Mouse (Mus musculus): ENCODE results near the gene Prickle2. TPM values are rescaled to one million over a fixed set of nuclear protein-coding genes. Genes with fewer than 3 reads are reported as not detected.

Gene Prickle2
- polyA plus RNA-seq, 1 experiment from 2014 or later: 5.0 TPM

GRCm38 (mm10) chr6:92517002-92517401 lies 189.0 kb downstream of the Prickle2 start:
- ATAC-seq (ENCODE audit: insufficient number of reproducible peaks, low FRiP score, low TSS enrichment, low read depth): no peak
- Histone ChIP-seq H3K27ac (replicated peaks; ENCODE audit: low read depth, low read length) (no peak overlapping the region), H3K9me3 (ENCODE audit: control insufficient read depth, low read length) (no peaks in the 10 kb centered on the region), H3K4me2 (ENCODE audit: low read depth, severe bottlenecking) (no peak overlapping the region), H3K9ac (ENCODE audit: low read length) (no peak overlapping the region), H3K27me3 (ENCODE audit: control insufficient read depth, insufficient read depth, low read length) (no peaks in the 10 kb centered on the region), H3K36me3 (ENCODE audit: control insufficient read depth, insufficient read depth, low read length) (no peaks in the 10 kb centered on the region), H3K4me1 (ENCODE audit: control insufficient read depth, insufficient read depth, low read length) (no peaks in the 10 kb centered on the region), H3K4me3 (ENCODE audit: low read depth, low read length) (no peak overlapping the region)
- no peak for DNase-seq (ENCODE audit: low spot score)
- 53% methylated on average over 2 of the region's 2 CpGs for WGBS

DNA sequence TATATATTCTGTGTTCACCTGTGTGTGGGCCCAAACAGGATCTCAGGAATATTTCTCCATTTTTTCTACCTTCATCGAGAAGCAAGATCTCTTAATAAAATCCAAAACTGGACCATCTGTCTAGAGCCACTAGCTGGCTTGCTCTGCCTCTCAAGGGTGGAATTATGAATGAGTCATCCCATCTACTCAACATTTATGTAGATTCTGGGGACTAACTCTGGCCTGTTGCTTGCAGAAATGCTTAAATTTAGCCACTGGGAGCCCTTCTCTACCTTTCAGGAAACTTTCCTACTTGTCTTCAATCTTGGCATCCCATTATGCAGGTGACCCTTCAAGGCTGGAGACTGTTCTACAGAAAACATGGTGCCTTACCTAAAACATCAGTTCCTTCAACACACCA lies 194.0 kb downstream of the Prickle2 start:
- ATAC-seq (ENCODE audit: insufficient number of reproducible peaks, low FRiP score, low TSS enrichment, low read depth) (no peak), DNase-seq (ENCODE audit: low spot score) (no peak)
- Histone ChIP-seq H3K27me3 (ENCODE audit: control insufficient read depth, insufficient read depth, low read length) (no peaks in the 10 kb centered on the region), H3K27ac (replicated peaks; ENCODE audit: low read depth, low read length) (no peak overlapping the region), H3K4me3 (ENCODE audit: low read depth, low read length) (no peak overlapping the region), H3K36me3 (ENCODE audit: control insufficient read depth, insufficient read depth, low read length) (no peaks in the 10 kb centered on the region), H3K9me3 (ENCODE audit: control insufficient read depth, low read length) (no peaks in the 10 kb centered on the region), H3K4me2 (ENCODE audit: low read depth, severe bottlenecking) (no peak overlapping the region), H3K4me1 (ENCODE audit: control insufficient read depth, insufficient read depth, low read length) (no peaks in the 10 kb centered on the region), H3K9ac (ENCODE audit: low read length) (no peak overlapping the region)
- WGBS: 91% methylated on average over 1 of the region's 1 CpGs

DNA sequence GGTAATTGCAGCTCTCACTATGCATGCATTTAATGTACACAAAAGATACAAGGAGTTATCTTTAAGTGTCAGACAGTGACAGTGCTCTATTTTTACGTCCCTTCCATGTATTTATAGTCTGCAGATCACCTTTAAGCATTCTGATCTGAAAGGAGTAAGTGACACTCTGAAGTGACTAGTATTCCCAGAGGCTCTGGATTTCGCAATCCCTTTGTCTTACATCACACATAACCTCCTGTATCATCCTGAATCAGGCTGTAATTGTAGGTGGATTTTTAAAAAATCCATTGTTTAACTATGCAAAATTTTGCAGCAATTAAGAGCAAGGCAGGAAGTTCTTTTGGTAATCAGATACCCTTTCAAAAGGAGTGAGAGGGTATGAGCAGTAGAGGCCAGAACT lies 196.2 kb downstream of the Prickle2 start:
- H3K27me3 ChIP-seq (ENCODE audit: control insufficient read depth, insufficient read depth, low read length): no peaks in the 10 kb centered on the region
- ATAC-seq (ENCODE audit: insufficient number of reproducible peaks, low FRiP score, low TSS enrichment, low read depth) (no peak), DNase-seq (ENCODE audit: low spot score) (no peak)
- no peaks in the 10 kb centered on the region for H3K9me3 ChIP-seq (ENCODE audit: control insufficient read depth, low read length)
- H3K27ac ChIP-seq (replicated peaks; ENCODE audit: low read depth, low read length): no peak overlapping the region
- 47% methylated on average over 2 of the region's 2 CpGs for WGBS
- H3K9ac ChIP-seq (ENCODE audit: low read length): no peak overlapping the region
- no peak overlapping the region for H3K4me3 ChIP-seq (ENCODE audit: low read depth, low read length)
- no peaks in the 10 kb centered on the region for H3K36me3 ChIP-seq (ENCODE audit: control insufficient read depth, insufficient read depth, low read length)
- H3K4me1 ChIP-seq (ENCODE audit: control insufficient read depth, insufficient read depth, low read length): no peaks in the 10 kb centered on the region
- H3K4me2 ChIP-seq (ENCODE audit: low read depth, severe bottlenecking): no peak overlapping the region

DNA sequence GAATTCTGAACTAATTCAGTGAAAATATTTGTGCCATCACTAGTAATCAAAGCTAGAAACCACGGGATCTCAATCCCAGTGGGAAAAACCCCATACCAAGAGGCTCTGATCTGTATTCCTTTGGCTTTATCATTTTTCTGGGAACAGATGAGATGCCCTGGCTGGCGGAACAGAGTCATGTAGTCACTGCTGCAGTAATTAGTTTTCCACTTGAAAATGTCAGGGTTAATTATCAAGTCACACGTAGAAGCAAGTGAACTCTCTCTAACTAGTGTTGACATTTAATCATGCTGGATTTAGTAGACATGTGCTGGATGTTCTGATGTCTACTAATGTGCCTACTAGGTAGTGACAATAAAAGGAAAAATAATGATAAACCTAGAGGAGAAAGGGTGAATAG lies 199.7 kb downstream of the Prickle2 start:
- WGBS: 74% methylated on average over 3 of the region's 3 CpGs

GRCm38 (mm10) chr6:92499449-92499848 lies 206.5 kb downstream of the Prickle2 start:
- 65% methylated on average over 4 of the region's 4 CpGs for WGBS
- H3K9ac ChIP-seq (ENCODE audit: low read length): no peak overlapping the region
- DNase-seq (ENCODE audit: low spot score): no peak

More for the DNA sequence above, 199.7 kb downstream of the Prickle2 start:
- Histone ChIP-seq H3K9me3 (ENCODE audit: control insufficient read depth, low read length) (no peaks in the 10 kb centered on the region), H3K4me1 (ENCODE audit: control insufficient read depth, insufficient read depth, low read length) (no peaks in the 10 kb centered on the region), H3K27me3 (ENCODE audit: control insufficient read depth, insufficient read depth, low read length) (no peaks in the 10 kb centered on the region), H3K4me3 (ENCODE audit: low read depth, low read length) (no peak overlapping the region), H3K27ac (replicated peaks; ENCODE audit: low read depth, low read length) (no peak overlapping the region), H3K36me3 (ENCODE audit: control insufficient read depth, insufficient read depth, low read length) (no peaks in the 10 kb centered on the region), H3K9ac (ENCODE audit: low read length) (no peak overlapping the region), H3K4me2 (ENCODE audit: low read depth, severe bottlenecking) (no peak overlapping the region)
- no peak for DNase-seq (ENCODE audit: low spot score)
- ATAC-seq (ENCODE audit: insufficient number of reproducible peaks, low FRiP score, low TSS enrichment, low read depth): no peak

GRCm38 (mm10) chr6:92498574-92498973 lies 207.4 kb downstream of the Prickle2 start:
- Histone ChIP-seq H3K9ac (ENCODE audit: low read length) (no peak overlapping the region), H3K27me3 (ENCODE audit: control insufficient read depth, insufficient read depth, low read length) (no peaks in the 10 kb centered on the region), H3K27ac (replicated peaks; ENCODE audit: low read depth, low read length) (no peak overlapping the region), H3K9me3 (ENCODE audit: control insufficient read depth, low read length) (no peaks in the 10 kb centered on the region), H3K36me3 (ENCODE audit: control insufficient read depth, insufficient read depth, low read length) (no peaks in the 10 kb centered on the region), H3K4me2 (ENCODE audit: low read depth, severe bottlenecking) (no peak overlapping the region), H3K4me1 (ENCODE audit: control insufficient read depth, insufficient read depth, low read length) (no peaks in the 10 kb centered on the region), H3K4me3 (ENCODE audit: low read depth, low read length) (no peak overlapping the region)
- no peak for ATAC-seq (ENCODE audit: insufficient number of reproducible peaks, low FRiP score, low TSS enrichment, low read depth)
- 67% methylated on average over 6 of the region's 6 CpGs for WGBS
- DNase-seq (ENCODE audit: low spot score): no peak

More at GRCm38 (mm10) chr6:92499449-92499848, 206.5 kb downstream of the Prickle2 start:
- no peak overlapping the region for H3K4me3 ChIP-seq (ENCODE audit: low read depth, low read length)
- ATAC-seq (ENCODE audit: insufficient number of reproducible peaks, low FRiP score, low TSS enrichment, low read depth): no peak
- no peak overlapping the region for H3K4me2 ChIP-seq (ENCODE audit: low read depth, severe bottlenecking)
- H3K36me3 ChIP-seq (ENCODE audit: control insufficient read depth, insufficient read depth, low read length): no peaks in the 10 kb centered on the region
- no peaks in the 10 kb centered on the region for H3K4me1 ChIP-seq (ENCODE audit: control insufficient read depth, insufficient read depth, low read length)
- H3K9me3 ChIP-seq (ENCODE audit: control insufficient read depth, low read length): no peaks in the 10 kb centered on the region
- no peak overlapping the region for H3K27ac ChIP-seq (replicated peaks; ENCODE audit: low read depth, low read length)
- no peaks in the 10 kb centered on the region for H3K27me3 ChIP-seq (ENCODE audit: control insufficient read depth, insufficient read depth, low read length)

GRCm38 (mm10) chr6:92497279-92497678 lies 208.7 kb downstream of the Prickle2 start:
- ATAC-seq (ENCODE audit: insufficient number of reproducible peaks, low FRiP score, low TSS enrichment, low read depth) (no peak), DNase-seq (ENCODE audit: low spot score) (no peak)
- H3K27me3 ChIP-seq (ENCODE audit: control insufficient read depth, insufficient read depth, low read length): no peaks in the 10 kb centered on the region
- no peak overlapping the region for H3K4me2 ChIP-seq (ENCODE audit: low read depth, severe bottlenecking)
- no peak overlapping the region for H3K9ac ChIP-seq (ENCODE audit: low read length)
- H3K4me1 ChIP-seq (ENCODE audit: control insufficient read depth, insufficient read depth, low read length): no peaks in the 10 kb centered on the region
- no peak overlapping the region for H3K27ac ChIP-seq (replicated peaks; ENCODE audit: low read depth, low read length)
- WGBS: 75% methylated on average over 4 of the region's 4 CpGs
- no peaks in the 10 kb centered on the region for H3K9me3 ChIP-seq (ENCODE audit: control insufficient read depth, low read length)
- no peak overlapping the region for H3K4me3 ChIP-seq (ENCODE audit: low read depth, low read length)
- H3K36me3 ChIP-seq (ENCODE audit: control insufficient read depth, insufficient read depth, low read length): no peaks in the 10 kb centered on the region

- no peaks in the 10 kb centered on the region for H3K36me3 ChIP-seq (ENCODE audit: control insufficient read depth, insufficient read depth, low read length)
- no peaks in the 10 kb centered on the region for H3K27me3 ChIP-seq (ENCODE audit: control insufficient read depth, insufficient read depth, low read length)
- ATAC-seq (ENCODE audit: insufficient number of reproducible peaks, low FRiP score, low TSS enrichment, low read depth): no peak
- no peak overlapping the region for H3K27ac ChIP-seq (replicated peaks; ENCODE audit: low read depth, low read length)
- no peak overlapping the region for H3K9ac ChIP-seq (ENCODE audit: low read length)
- 82% methylated on average over 3 of the region's 3 CpGs for WGBS
- no peak overlapping the region for H3K4me2 ChIP-seq (ENCODE audit: low read depth, severe bottlenecking)
- no peak for DNase-seq (ENCODE audit: low spot score)
- no peaks in the 10 kb centered on the region for H3K4me1 ChIP-seq (ENCODE audit: control insufficient read depth, insufficient read depth, low read length)
- no peaks in the 10 kb centered on the region for H3K9me3 ChIP-seq (ENCODE audit: control insufficient read depth, low read length)
- no peak overlapping the region for H3K4me3 ChIP-seq (ENCODE audit: low read depth, low read length)
These were observed 210.5 kb downstream of the Prickle2 start for GRCm38 (mm10) chr6:92495500-92495899.

- Histone ChIP-seq H3K4me1 (ENCODE audit: control insufficient read depth, insufficient read depth, low read length) (no peaks in the 10 kb centered on the region), H3K9ac (ENCODE audit: low read length) (no peak overlapping the region), H3K4me2 (ENCODE audit: low read depth, severe bottlenecking) (peak overlapping the region; percentile 81; the same call in 1 of the 2 replicates), H3K4me3 (ENCODE audit: low read depth, low read length) (peak overlapping the region; percentile 44), H3K27me3 (ENCODE audit: control insufficient read depth, insufficient read depth, low read length) (no peaks in the 10 kb centered on the region), H3K36me3 (ENCODE audit: control insufficient read depth, insufficient read depth, low read length) (no peaks in the 10 kb centered on the region), H3K27ac (replicated peaks; ENCODE audit: low read depth, low read length) (no peak overlapping the region), H3K9me3 (ENCODE audit: control insufficient read depth, low read length) (no peaks in the 10 kb centered on the region)
- no peak for DNase-seq (ENCODE audit: low spot score)
- ATAC-seq (ENCODE audit: insufficient number of reproducible peaks, low FRiP score, low TSS enrichment, low read depth): no peak
- 18% methylated on average over 1 of the region's 1 CpGs for WGBS
These were observed 224.3 kb downstream of the Prickle2 start for GRCm38 (mm10) chr6:92481690-92481956.
